ENCODE assay signal across 8 mouse cellular contexts in the genomic region with DNA sequence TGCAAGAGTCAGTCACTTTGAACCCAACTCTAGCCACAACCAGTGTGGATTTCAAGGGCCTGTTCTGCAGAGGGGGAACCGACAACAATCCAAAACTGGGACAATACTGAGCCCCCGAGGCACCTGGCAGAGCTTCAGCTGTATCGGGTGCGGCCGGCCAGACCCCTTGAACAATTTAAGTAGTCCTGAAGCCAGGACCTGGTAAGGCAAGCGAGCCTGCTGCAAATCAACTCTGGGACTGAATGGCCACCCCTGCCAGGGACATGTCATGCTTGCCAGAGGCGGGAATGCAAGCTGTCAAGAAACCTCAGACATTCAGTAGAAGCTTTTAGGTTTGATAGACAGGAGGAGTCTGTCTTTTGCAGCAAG. TPM values are rescaled to one million over a fixed set of nuclear protein-coding genes. Genes with fewer than 3 reads are reported as not detected.
A peak's percentile ranks its signal among the peaks of the same experiment; 100 is the strongest.
DNase-seq lines count a peak whose midpoint lies in the region; ATAC-seq and TF ChIP-seq lines count a peak whose summit lies in the region.

No protein-coding gene starts in this region.

- H3K27me3 ChIP-seq in hindbrain, embryonic 10.5 days (ENCODE audit: insufficient read depth, poor library complexity, severe bottlenecking): no peaks in the 10 kb centered on the region
- no peaks in the 10 kb centered on the region for H3K27me3 ChIP-seq in midbrain, embryonic 12.5 days

- H3K4me3 ChIP-seq in cortical plate, adult 2 months (ENCODE audit: insufficient read depth, low read length): peak overlapping the region; percentile 96
- H3K4me3 ChIP-seq in hindbrain, embryonic 10.5 days: peak overlapping the region; percentile 95
- H3K4me3 ChIP-seq in midbrain, embryonic 12.5 days: peak overlapping the region; percentile 82

- 12% methylated on average over 7 of the region's 7 CpGs for WGBS in hindbrain, embryonic 10.5 days
- 11% methylated on average over 7 of the region's 7 CpGs for WGBS in midbrain, embryonic 12.5 days

- intact Hi-C loops in left cerebral cortex, postnatal 25 days (cut with DNase I): loop anchor here (1.0 to 10.0 kb wide), 4 partner anchors 274 to 617 kb away; no protein-coding TSS in a partner anchor

- peaks cover 5% of the 10 kb centered on the region for H3K4me1 ChIP-seq in cortical plate, adult 2 months (ENCODE audit: control insufficient read depth, insufficient read depth, low read length)
- peaks cover 93% of the 10 kb centered on the region for H3K4me1 ChIP-seq in hindbrain, embryonic 10.5 days (replicated peaks)
- H3K4me1 ChIP-seq in midbrain, embryonic 12.5 days: peaks cover 58% of the 10 kb centered on the region

- TF ChIP-seq CTCF in cortical plate, adult 2 months (IDR thresholded peaks at IDR 0.05; ENCODE audit: extremely low read depth, insufficient read depth, low read length): no peak

- peak overlapping the region; percentile 98 for H3K9ac ChIP-seq in midbrain, embryonic 12.5 days (replicated peaks)

- ATAC-seq in midbrain, embryonic 12.5 days (ENCODE audit: low FRiP score, low read depth): no peak

- peaks cover 16% of the 10 kb centered on the region for H3K36me3 ChIP-seq in hindbrain, embryonic 10.5 days
- no peaks in the 10 kb centered on the region for H3K36me3 ChIP-seq in midbrain, embryonic 12.5 days

- no peaks in the 10 kb centered on the region for H3K9me3 ChIP-seq in hindbrain, embryonic 10.5 days
- no peaks in the 10 kb centered on the region for H3K9me3 ChIP-seq in midbrain, embryonic 12.5 days

- peak overlapping the region; percentile 74 for H3K27ac ChIP-seq in cortical plate, adult 2 months (ENCODE audit: insufficient read depth, low read length)
- peak overlapping the region; percentile 100 for H3K27ac ChIP-seq in hindbrain, embryonic 10.5 days
- H3K27ac ChIP-seq in midbrain, embryonic 12.5 days (replicated peaks): no peak overlapping the region; the same call in none of the 2 replicates

- peak overlapping the region; percentile 86 for H3K4me2 ChIP-seq in midbrain, embryonic 12.5 days (replicated peaks)

- peak; percentile 41 for DNase-seq in embryo, embryonic 10.5 days (ENCODE audit: low spot score)
- no peak for DNase-seq in embryo, embryonic 9.5 days (ENCODE audit: extremely low spot score)
- peak; percentile 47 for DNase-seq in 3134 (ENCODE audit: extremely low read depth, insufficient read length, low spot score)
- DNase-seq in hindbrain, embryonic 10.5 days (ENCODE audit: low spot score): peak; percentile 48
- no peak for DNase-seq in right cerebral cortex, postnatal 10 days (ENCODE audit: low spot score in 2 of 2)
- no peak for DNase-seq in left cerebral cortex, postnatal 25 days (ENCODE audit: low spot score in 2 of 2)

- no peak for TF ChIP-seq POLR2A in cortical plate, adult 2 months (IDR thresholded peaks at IDR 0.05; ENCODE audit: extremely low read depth, insufficient read depth, low read length)

RNA-seq across cellular contexts. Expression of gene Nuak1, which starts 1.2 kb away (rescaled TPM):
- 39.2 and 43.7 TPM in 2 replicates for polyA plus RNA-seq in cortical plate, adult 2 months (2012; rRNA removed)
- 3.1 and 3.7 TPM in 2 replicates for polyA plus RNA-seq in hindbrain, embryonic 10.5 days (2016; fragmentation: Nextera tagmentation; extraction: Ambion mirVana)
- polyA plus RNA-seq in midbrain, embryonic 12.5 days (2016; fragmentation: Nextera tagmentation; extraction: Ambion mirVana): 3.7 and 4.5 TPM in 2 replicates
- total RNA-seq in left cerebral cortex, postnatal 25 days (2021): 10 to 100 TPM; 58.3 to 86.5 TPM

Comparison
In these comparisons a context has a peak if more than half of its experiments do, and no peak if none do; other contexts are left out.
1. DNase-seq: peak in embryo, embryonic 10.5 days (single experiment), 3134 (single experiment) and hindbrain, embryonic 10.5 days (single experiment); none in embryo, embryonic 9.5 days (single experiment), right cerebral cortex, postnatal 10 days (0 of 2) and left cerebral cortex, postnatal 25 days (0 of 2).
2. Peak in every context shown above with its lines, with median percentiles within 50 percentile points of each other: H3K4me3 ChIP-seq.